Mouse (Mus musculus): ENCODE results near the gene Msn. TPM values are rescaled to one million over a fixed set of nuclear protein-coding genes. Genes with fewer than 3 reads are reported as not detected.

Msn gene
- 41.6 and 53.1 TPM in 2 replicates for polyA plus RNA-seq (2012)

DNA sequence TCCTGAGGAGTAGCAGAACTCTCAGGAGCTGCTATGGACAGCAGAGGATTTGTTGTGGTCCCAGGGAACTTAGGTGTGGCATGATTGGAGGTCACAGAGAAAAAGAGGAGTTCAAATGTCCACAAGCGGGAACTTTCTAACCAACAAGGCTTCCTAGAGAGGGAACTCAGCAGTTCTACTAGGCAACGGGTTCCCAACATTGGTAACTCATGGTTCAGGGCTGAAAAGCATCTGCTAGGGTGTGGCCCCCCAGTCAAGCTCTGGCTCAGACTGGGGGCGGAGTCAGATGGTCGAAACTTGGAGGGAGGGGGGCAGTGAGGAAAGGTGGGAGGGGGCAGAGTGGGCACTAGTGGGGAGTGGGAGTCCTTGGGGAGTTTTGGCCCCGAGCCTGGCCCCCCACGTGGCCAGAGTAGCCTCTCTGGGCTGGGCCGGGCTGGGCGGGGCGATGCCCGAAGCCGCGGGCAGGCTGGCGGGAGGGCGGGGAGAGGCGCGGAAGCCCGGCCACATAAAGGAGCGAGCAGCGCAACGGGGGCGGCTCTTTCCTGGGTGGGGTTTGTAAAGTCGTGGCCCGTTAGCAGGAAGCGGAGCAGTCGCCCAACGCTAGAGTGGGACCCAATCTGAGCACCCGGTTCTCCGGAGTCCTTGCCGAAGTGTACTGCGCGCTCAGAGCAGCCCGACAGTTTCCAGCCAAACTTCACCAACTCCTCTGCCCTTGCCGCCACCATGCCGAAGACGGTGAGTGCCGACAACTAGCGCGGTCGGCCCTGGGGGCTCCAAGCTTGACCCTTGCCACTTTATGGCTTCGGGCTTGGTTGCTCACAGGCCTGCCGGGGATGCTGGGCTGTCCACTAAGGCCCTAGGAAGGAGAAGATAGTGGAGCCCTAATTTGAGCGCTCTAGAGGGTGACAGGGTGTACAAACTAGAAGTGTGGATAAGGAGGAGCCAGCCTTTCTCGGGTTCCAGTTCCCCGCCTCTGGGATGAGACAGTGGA lies at the start of gene Msn:
Gene Msn, plus strand, starts transcription at position 534 of the 991 bp plus-strand sequence.

Other genes with a start within 250 kb of the Msn start
- 11.7 and 20.6 TPM in 2 replicates for gene Las1l, start 139.1 kb upstream of the Msn start, polyA plus RNA-seq (2012)
- gene Vsig4, start 197.4 kb downstream of the Msn start, polyA plus RNA-seq (2012) = not detected in 2 replicates